ENCODE assay signal across 23 mouse cellular contexts in genomic region chr13:84625527-84625926, GRCm38 (mm10).
A peak's percentile ranks its signal among the peaks of the same experiment; 100 is the strongest.
DNase-seq lines count a peak whose midpoint lies in the region; ATAC-seq lines count a peak whose summit lies in the region.
"Had no signal": no experiment of that assay in that cellular context is flagged by ENCODE, and none has a peak within 500 bp of the region (broad histone marks: within the 10 kb centered on the region; RNA-seq: fewer than 3 reads in every experiment).

No protein-coding gene starts in this region.

- H3K36me3 ChIP-seq in hindbrain, embryonic 10.5 days: no peaks in the 10 kb centered on the region
- no peaks in the 10 kb centered on the region for H3K36me3 ChIP-seq in hindbrain, embryonic 12.5 days
- no peaks in the 10 kb centered on the region for H3K36me3 ChIP-seq in midbrain, embryonic 10.5 days
- H3K36me3 ChIP-seq in midbrain, embryonic 14.5 days (ENCODE audit: control insufficient read depth, insufficient read depth, low read length): no peaks in the 10 kb centered on the region
- H3K36me3 ChIP-seq: embryonic facial prominence, embryonic 13.5 days; heart, embryonic 15.5 days; intestine, embryonic 15.5 days had no signal

- peaks cover 18% of the 10 kb centered on the region for H3K27me3 ChIP-seq in hindbrain, embryonic 10.5 days (ENCODE audit: insufficient read depth, poor library complexity, severe bottlenecking)
- no peaks in the 10 kb centered on the region for H3K27me3 ChIP-seq in hindbrain, embryonic 12.5 days
- H3K27me3 ChIP-seq in midbrain, embryonic 10.5 days (ENCODE audit: low read depth, poor library complexity, severe bottlenecking): peaks cover 67% of the 10 kb centered on the region
- H3K27me3 ChIP-seq in midbrain, embryonic 14.5 days (ENCODE audit: control insufficient read depth, insufficient read depth, low read length): no peaks in the 10 kb centered on the region
- H3K27me3 ChIP-seq: CH12.LX; embryonic facial prominence, embryonic 13.5 days; forebrain, embryonic 13.5 days; heart, embryonic 15.5 days; intestine, embryonic 15.5 days had no signal

- no peak for ATAC-seq in hindbrain, embryonic 12.5 days (ENCODE audit: low FRiP score)
- no peak for ATAC-seq in midbrain, embryonic 14.5 days (ENCODE audit: low FRiP score, low TSS enrichment)
- ATAC-seq in megakaryocyte-erythroid progenitor cell, adult 5-6 weeks (replicated peaks; ENCODE audit: low FRiP score, low TSS enrichment, poor library complexity, severe bottlenecking): no peak
- ATAC-seq: intestine, embryonic 15.5 days had no signal

- WGBS in hindbrain, embryonic 10.5 days: 18% methylated on average over 1 of the region's 1 CpGs
- WGBS in hindbrain, embryonic 12.5 days: 8% methylated on average over 1 of the region's 1 CpGs
- 29% methylated on average over 1 of the region's 1 CpGs for WGBS in midbrain, embryonic 10.5 days
- WGBS in midbrain, embryonic 14.5 days: 10% methylated on average over 1 of the region's 1 CpGs

- peak overlapping the region; percentile 77 for H3K27ac ChIP-seq in hindbrain, embryonic 10.5 days
- H3K27ac ChIP-seq in hindbrain, embryonic 12.5 days: no peak overlapping the region
- H3K27ac ChIP-seq in midbrain, embryonic 10.5 days (replicated peaks): peak overlapping the region; percentile 69; the same call in 1 of the 2 replicates
- H3K27ac ChIP-seq in midbrain, embryonic 14.5 days (replicated peaks; ENCODE audit: low read depth, low read length): no peak overlapping the region
- H3K27ac ChIP-seq: embryonic facial prominence, embryonic 13.5 days; forebrain, embryonic 13.5 days; heart, adult 2 months; heart, embryonic 15.5 days; hindbrain, postnatal 0 days; intestine, embryonic 15.5 days had no signal

- H3K9me3 ChIP-seq in hindbrain, embryonic 10.5 days: no peaks in the 10 kb centered on the region
- no peaks in the 10 kb centered on the region for H3K9me3 ChIP-seq in hindbrain, embryonic 12.5 days (replicated peaks)
- H3K9me3 ChIP-seq in midbrain, embryonic 10.5 days (replicated peaks): no peaks in the 10 kb centered on the region
- no peaks in the 10 kb centered on the region for H3K9me3 ChIP-seq in midbrain, embryonic 14.5 days (ENCODE audit: control insufficient read depth, low read length)
- H3K9me3 ChIP-seq: embryonic facial prominence, embryonic 13.5 days; forebrain, embryonic 13.5 days; heart, embryonic 15.5 days; intestine, embryonic 15.5 days had no signal

- H3K4me3 ChIP-seq in hindbrain, embryonic 10.5 days: no peak overlapping the region
- no peak overlapping the region for H3K4me3 ChIP-seq in hindbrain, embryonic 12.5 days
- H3K4me3 ChIP-seq in midbrain, embryonic 10.5 days: no peak overlapping the region
- H3K4me3 ChIP-seq in midbrain, embryonic 14.5 days (replicated peaks; ENCODE audit: low read depth, low read length): no peak overlapping the region
- H3K4me3 ChIP-seq: embryonic facial prominence, embryonic 13.5 days; forebrain, embryonic 13.5 days; heart, adult 2 months; heart, embryonic 15.5 days; intestine, embryonic 15.5 days had no signal

- DNase-seq in hindbrain, embryonic 10.5 days (ENCODE audit: low spot score): peak; percentile 12
- DNase-seq in midbrain, embryonic 10.5 days (ENCODE audit: low spot score): peak; percentile 22
- DNase-seq in midbrain, embryonic 14.5 days: no peak
- DNase-seq in embryo, embryonic 11 days: peak; percentile 33
- DNase-seq in mesoderm, embryonic 11.5 days (ENCODE audit: low read depth, low spot score): peak; percentile 31
- no peak for DNase-seq in frontal cortex, postnatal 25 days (ENCODE audit: low spot score in 2 of 2)
- DNase-seq: adrenal gland, adult 2 months; adrenal gland, postnatal 25 days; cerebellum, adult 18-20 months; cerebellum, adult 9-11 months; cerebellum, postnatal 36 days; gastrocnemius, postnatal 14 days; heart, adult 2 months; heart, postnatal 14 days had no signal

- no peak overlapping the region for H3K9ac ChIP-seq in hindbrain, embryonic 12.5 days
- H3K9ac ChIP-seq in midbrain, embryonic 14.5 days (replicated peaks; ENCODE audit: low read length): no peak overlapping the region
- H3K9ac ChIP-seq: embryonic facial prominence, embryonic 13.5 days; forebrain, embryonic 13.5 days; heart, embryonic 15.5 days; intestine, embryonic 15.5 days had no signal

- peaks cover 21% of the 10 kb centered on the region for H3K4me1 ChIP-seq in hindbrain, embryonic 10.5 days (replicated peaks)
- H3K4me1 ChIP-seq in hindbrain, embryonic 12.5 days: peaks cover 3% of the 10 kb centered on the region; the same call in 1 of the 2 replicates
- H3K4me1 ChIP-seq in midbrain, embryonic 10.5 days: peaks cover 23% of the 10 kb centered on the region
- H3K4me1 ChIP-seq in midbrain, embryonic 14.5 days (ENCODE audit: control insufficient read depth, insufficient read depth, low read length): 0 out of 2 replicates have a peak, but pooled peaks cover 6% of the 10 kb centered on the region
- H3K4me1 ChIP-seq: embryonic facial prominence, embryonic 13.5 days; heart, embryonic 15.5 days; intestine, embryonic 15.5 days had no signal

- no peak overlapping the region for H3K4me2 ChIP-seq in hindbrain, embryonic 12.5 days (replicated peaks)
- no peak overlapping the region for H3K4me2 ChIP-seq in midbrain, embryonic 14.5 days (ENCODE audit: low read length)
- H3K4me2 ChIP-seq: embryonic facial prominence, embryonic 13.5 days; forebrain, embryonic 13.5 days; heart, embryonic 11.5 days; heart, embryonic 15.5 days; intestine, embryonic 15.5 days had no signal

Comparison
In these comparisons a context has a peak if more than half of its experiments do, and no peak if none do; other contexts are left out.
1. DNase-seq: peak in hindbrain, embryonic 10.5 days (single experiment), midbrain, embryonic 10.5 days (single experiment), embryo, embryonic 11 days (single experiment) and mesoderm, embryonic 11.5 days (single experiment); none in midbrain, embryonic 14.5 days (single experiment) and frontal cortex, postnatal 25 days (0 of 2).
2. H3K27ac ChIP-seq: peak in hindbrain, embryonic 10.5 days (single experiment) and midbrain, embryonic 10.5 days (single experiment); none in hindbrain, embryonic 12.5 days (single experiment) and midbrain, embryonic 14.5 days (single experiment).